In the genomic region with DNA sequence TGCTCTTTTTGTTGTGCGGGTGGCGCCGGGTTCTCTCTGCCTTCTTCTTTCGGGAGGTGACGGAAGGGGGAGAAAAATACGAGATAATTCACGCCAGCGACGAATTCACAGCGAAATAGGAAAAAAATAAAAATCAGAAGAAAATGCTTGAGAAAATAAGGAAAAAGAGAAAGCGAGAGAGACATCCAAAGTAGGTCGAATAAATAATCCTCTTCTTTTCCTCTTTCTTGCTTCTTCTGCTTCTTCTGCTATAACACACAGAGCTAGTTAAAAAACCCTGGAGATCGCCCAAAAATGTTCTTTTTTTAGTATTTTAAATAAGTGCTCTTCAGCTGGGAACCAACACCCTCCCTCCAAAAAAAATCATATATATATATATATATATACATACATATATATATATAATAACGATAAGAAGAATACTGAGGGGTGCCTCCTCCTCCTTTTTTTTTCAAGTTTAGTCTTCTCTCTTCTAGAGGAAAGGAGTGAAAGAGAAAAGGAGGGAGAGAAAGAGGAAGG, we compare ENCODE assay signal across 9 mouse cellular contexts. TPM values are rescaled to one million over a fixed set of nuclear protein-coding genes. Genes with fewer than 3 reads are reported as not detected.
A peak's percentile ranks its signal among the peaks of the same experiment; 100 is the strongest.
DNase-seq lines count a peak whose midpoint lies in the region; ATAC-seq and TF ChIP-seq lines count a peak whose summit lies in the region.
"Had no signal": no experiment of that assay in that cellular context is flagged by ENCODE, and none has a peak within 500 bp of the region (broad histone marks: within the 10 kb centered on the region; RNA-seq: fewer than 3 reads in every experiment).

A gene (minus strand): TSS at position 116 of the 519 bp plus-strand sequence.

- TF ChIP-seq POLR2A in spleen, adult 2 months (IDR thresholded peaks at IDR 0.05; ENCODE audit: low read depth, low read length): no peak

- TF ChIP-seq CTCF in spleen, adult 2 months (IDR thresholded peaks at IDR 0.05; ENCODE audit: extremely low read depth, insufficient read depth, insufficient read length, insufficient replicate concordance): no peak

- no peaks in the 10 kb centered on the region; the same call in 1 of the 2 replicates for H3K4me1 ChIP-seq in erythroblast, embryonic 14.5 days (ENCODE audit: control insufficient read depth)
- H3K4me1 ChIP-seq in spleen, adult 2 months (ENCODE audit: control insufficient read depth, insufficient read depth, insufficient read length): peaks cover 2% of the 10 kb centered on the region
- peaks cover 17% of the 10 kb centered on the region for H3K4me1 ChIP-seq in neural tube, embryonic 12.5 days

- H3K36me3 ChIP-seq in erythroblast, embryonic 14.5 days (ENCODE audit: control insufficient read depth): no peaks in the 10 kb centered on the region
- no peaks in the 10 kb centered on the region for H3K36me3 ChIP-seq in spleen, adult 2 months (ENCODE audit: control insufficient read depth, insufficient read depth, low read length)
- peaks cover 7% of the 10 kb centered on the region for H3K36me3 ChIP-seq in neural tube, embryonic 12.5 days

- peak within 1 kb of the TSS; percentile 24 for H3K4me3 ChIP-seq in erythroblast, embryonic 14.5 days (replicated peaks)
- H3K4me3 ChIP-seq in spleen, adult 2 months (ENCODE audit: extremely low read depth, insufficient read depth, insufficient read length): peak within 1 kb of the TSS; percentile 50
- H3K4me3 ChIP-seq in neural tube, embryonic 12.5 days: peak within 1 kb of the TSS; percentile 100

- peak within 1 kb of the TSS; percentile 100 for H3K9ac ChIP-seq in neural tube, embryonic 12.5 days

- H3K27me3 ChIP-seq in erythroblast, embryonic 14.5 days (ENCODE audit: control insufficient read depth): peaks cover 100% of the 10 kb centered on the region
- peaks cover 40% of the 10 kb centered on the region for H3K27me3 ChIP-seq in spleen, adult 2 months (ENCODE audit: control insufficient read depth, insufficient read depth, low read length)
- H3K27me3 ChIP-seq in neural tube, embryonic 12.5 days (replicated peaks): no peaks in the 10 kb centered on the region

- ATAC-seq in erythroblast, adult 5-6 weeks (replicated peaks; ENCODE audit: low FRiP score, poor library complexity, severe bottlenecking): no peak
- ATAC-seq in neural tube, embryonic 12.5 days (ENCODE audit: low FRiP score, low read depth): no peak

- whole genome bisulfite sequencing in spleen, adult 2 months: 4% methylated on average over 14 of the region's 14 CpGs
- WGBS in neural tube, embryonic 12.5 days: 0% methylated on average over 14 of the region's 14 CpGs

- peak within 1 kb of the TSS; percentile 60 for H3K27ac ChIP-seq in spleen, adult 2 months (ENCODE audit: insufficient read depth, low read length)
- H3K27ac ChIP-seq in neural tube, embryonic 12.5 days: peak within 1 kb of the TSS; percentile 100

- H3K9me3 ChIP-seq in erythroblast, embryonic 14.5 days (ENCODE audit: control insufficient read depth, low read length): peaks cover 4% of the 10 kb centered on the region; the same call in 1 of the 2 replicates
- H3K9me3 ChIP-seq in neural tube, embryonic 12.5 days: no peaks in the 10 kb centered on the region

- H3K4me2 ChIP-seq in neural tube, embryonic 12.5 days (replicated peaks): peak within 1 kb of the TSS; percentile 81

- DNase-seq in spleen, adult 2 months (ENCODE audit: low read depth in 1 of 2, low spot score in 2 of 2): no peak
- no peak for DNase-seq in spleen, adult 18-20 months
- no peak for DNase-seq in layer of hippocampus, postnatal 36 days
- no peak for DNase-seq in natural killer cell, adult 2 months (ENCODE audit: low spot score in 2 of 2)
- DNase-seq in kidney, adult 8-10 months: no peak

RNA-seq across cellular contexts. Expression of the gene that starts here (rescaled TPM):
- not detected in 2 replicates for polyA plus RNA-seq in erythroblast, embryonic 14.5 days (2012)
- total RNA-seq in erythroblast, adult 5-6 weeks (2015; ENCODE audit: low replicate concordance): not detected in 2 replicates
- not detected in 2 replicates for total RNA-seq in erythroblast, adult 5-6 weeks (2017; ENCODE audit: low replicate concordance)
- polyA plus RNA-seq in spleen, adult 2 months (2012; rRNA removed): 4.0 and 6.0 TPM in 2 replicates
- 100 to 1,000 TPM in 1 of 2 experiments, 10 to 100 TPM in 1; 87.3 to 108 TPM for total RNA-seq in layer of hippocampus, postnatal 36 days (2021)
- polyA plus RNA-seq in neural tube, embryonic 12.5 days (2016; fragmentation: Nextera tagmentation; extraction: Ambion mirVana): 48.4 and 56.4 TPM in 2 replicates
- total RNA-seq: hematopoietic stem cell, adult 5-6 weeks had no signal

Comparison
In these comparisons a context has a peak if more than half of its experiments do, and no peak if none do; other contexts are left out.
1. RNA of the gene that starts here (total RNA-seq): 87.3 to 108 TPM in layer of hippocampus, postnatal 36 days; not detected in erythroblast, adult 5-6 weeks; every median in the first group is over 10 times any median in the second.
2. H3K4me3 ChIP-seq: peak in every context shown above with its lines; median percentile 100 in neural tube, embryonic 12.5 days; 50 in spleen, adult 2 months; 24 in erythroblast, embryonic 14.5 days.